Mouse (Mus musculus) CD8-positive naive resting alpha-beta T cell, adult 57 days (primary cell): Measurements from ENCODE around the gene Mcu. TPM values are rescaled to one million over a fixed set of nuclear protein-coding genes. Genes with fewer than 3 reads are reported as not detected.

Experiments used
- total RNA-seq: library from RNA; stranded (reverse); gene quantifications from one replicate; pipeline ENCODE4 v1.2.4, GENCODE M21; 2023

Mcu gene
- 16.4 TPM for total RNA-seq

GRCm38 (mm10) chr10:59616522-59616921 is at the start of gene Mcu:
TSS of gene Mcu (minus strand) at chr10:59616692.

GRCm38 (mm10) chr10:59615981-59616520 is 441 bp downstream of the Mcu start, which contains the start of gene Gm10322:
TSS of gene Gm10322 (plus strand) at chr10:59616063.

GRCm38 (mm10) chr10:59441735-59442134 is 174.8 kb downstream of the Mcu start, which contains the start of gene Oit3:
TSS of gene Oit3 (minus strand) at chr10:59441778.

GRCm38 (mm10) chr10:59402899-59403792 is 213.3 kb downstream of the Mcu start, which contains the start of gene Pla2g12b:
TSS of gene Pla2g12b (plus strand) at chr10:59403660.

Other genes with a start within 250 kb of the Mcu start
- gene Gm10273, start 221.1 kb downstream of the Mcu start, total RNA-seq, result 13.0 TPM
- gene Pla2g12b, start 213.0 kb downstream of the Mcu start, total RNA-seq, result not detected
- not detected for gene Oit3, start 174.9 kb downstream of the Mcu start, total RNA-seq
- gene Gm10322, start 629 bp downstream of the Mcu start, total RNA-seq, result not detected
- gene Micu1, start 85.8 kb upstream of the Mcu start, total RNA-seq, result 26.0 TPM